Mouse (Mus musculus): ENCODE results near the gene Olfr432.

GRCm38 (mm10) chr1:174052981-174053380 is 4.0 kb downstream of the Olfr432 start:
- TF ChIP-seq POLR2AphosphoS5 (IDR thresholded peaks at IDR 0.05; ENCODE audit: insufficient replicate concordance, low read depth, low read length) = no peak
- no peak for TF ChIP-seq CTCF (IDR thresholded peaks at IDR 0.05; ENCODE audit: low read depth, low read length)
- TF ChIP-seq GATA1 (IDR thresholded peaks at IDR 0.05; ENCODE audit: borderline replicate concordance, low read length) = no peak

Data from G1E (cell line).